Mouse (Mus musculus): ENCODE measurements around the gene Gatad2b. TPM values are rescaled to one million over a fixed set of nuclear protein-coding genes. Genes with fewer than 3 reads are reported as not detected.
"Not testable (repeated sequence)": the region's sequence is repeated elsewhere in the genome, so short reads cannot be mapped to it uniquely, and the experiment has no call there.

Gatad2b gene
- polyA plus RNA-seq, 1 experiment from 2014 or later: 15.2 TPM

- Histone ChIP-seq H3K4me2 (replicated peaks) (no peak overlapping the region), H3K4me1 (peaks cover 15% of the 10 kb centered on the region; the same call in 1 of the 2 replicates), H3K27me3 (no peaks in the 10 kb centered on the region), H3K27ac (replicated peaks) (no peak overlapping the region), H3K36me3 (no peaks in the 10 kb centered on the region), H3K4me3 (no peak overlapping the region), H3K9ac (replicated peaks) (no peak overlapping the region), H3K9me3 (no peaks in the 10 kb centered on the region)
- ATAC-seq (replicated peaks): no peak
Measured at GRCm38 (mm10) chr3:90335517-90335916, 42.5 kb downstream of the Gatad2b start.

DNA sequence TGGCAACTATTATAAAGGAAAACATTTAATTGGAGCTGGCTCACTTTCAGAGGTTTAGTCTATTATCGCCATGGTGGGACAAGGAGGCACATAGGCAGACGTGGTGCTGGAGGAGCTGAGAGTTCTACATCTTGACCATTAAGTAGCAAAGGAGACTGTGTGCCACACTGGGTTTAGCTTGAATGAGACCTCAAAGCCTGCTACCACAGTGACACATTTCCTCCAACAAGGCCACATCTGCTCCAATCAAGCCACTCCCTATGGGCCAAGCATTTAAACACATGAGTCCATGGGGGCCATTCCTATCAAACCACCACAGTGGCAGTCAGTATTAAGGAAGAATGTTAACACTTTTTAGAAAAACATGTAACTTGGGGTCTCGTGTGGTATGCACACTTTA lies 45.2 kb downstream of the Gatad2b start:
- ATAC-seq (replicated peaks): no peak
- Histone ChIP-seq H3K9me3 (no peaks in the 10 kb centered on the region), H3K4me1 (peaks cover 15% of the 10 kb centered on the region; the same call in 1 of the 2 replicates), H3K4me3 (no peak overlapping the region), H3K4me2 (replicated peaks) (no peak overlapping the region), H3K27me3 (no peaks in the 10 kb centered on the region), H3K36me3 (peaks cover 13% of the 10 kb centered on the region), H3K9ac (replicated peaks) (no peak overlapping the region), H3K27ac (replicated peaks) (no peak overlapping the region)
- WGBS: 55% methylated on average over 3 of the region's 3 CpGs

DNA sequence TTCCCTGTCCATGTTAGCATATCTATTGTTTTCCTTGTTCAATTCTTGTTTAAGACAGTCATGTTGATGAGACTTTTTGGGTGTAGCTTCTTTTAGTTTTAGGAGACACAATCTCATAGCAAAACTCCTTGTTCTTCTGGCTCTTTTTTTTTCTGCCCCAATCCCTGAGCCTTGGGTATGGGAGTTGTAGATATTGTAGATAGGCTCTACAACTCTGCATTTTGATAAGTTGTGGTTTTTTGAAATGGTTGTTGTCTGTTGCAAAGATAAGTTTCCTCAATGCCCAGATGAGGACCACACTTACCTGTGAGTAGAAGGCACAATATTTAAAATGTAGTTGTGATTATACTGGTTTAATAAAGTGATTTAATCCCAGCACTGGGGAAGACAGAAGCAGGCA lies 47.2 kb downstream of the Gatad2b start:
- no peak overlapping the region for H3K4me2 ChIP-seq (replicated peaks)
- no peak for ATAC-seq (replicated peaks)

GRCm38 (mm10) chr3:90342853-90343252 lies 49.9 kb downstream of the Gatad2b start:
- not testable (repeated sequence) for H3K27me3 ChIP-seq; H3K4me3 ChIP-seq; H3K4me2 ChIP-seq (replicated peaks); H3K9me3 ChIP-seq; H3K9ac ChIP-seq (replicated peaks); ATAC-seq (replicated peaks); H3K27ac ChIP-seq (replicated peaks)
- WGBS: 56% methylated on average over 2 of the region's 2 CpGs
- peaks cover 11% of the 10 kb centered on the region; the same call in 1 of the 2 replicates for H3K4me1 ChIP-seq
- peaks cover 33% of the 10 kb centered on the region for H3K36me3 ChIP-seq

More for the DNA sequence above, 47.2 kb downstream of the Gatad2b start:
- no peak overlapping the region for H3K4me3 ChIP-seq
- H3K9me3 ChIP-seq: no peaks in the 10 kb centered on the region
- H3K9ac ChIP-seq (replicated peaks): no peak overlapping the region
- no peaks in the 10 kb centered on the region for H3K27me3 ChIP-seq
- no peak overlapping the region for H3K27ac ChIP-seq (replicated peaks)
- H3K4me1 ChIP-seq: peaks cover 15% of the 10 kb centered on the region; the same call in 1 of the 2 replicates
- peaks cover 20% of the 10 kb centered on the region for H3K36me3 ChIP-seq

DNA sequence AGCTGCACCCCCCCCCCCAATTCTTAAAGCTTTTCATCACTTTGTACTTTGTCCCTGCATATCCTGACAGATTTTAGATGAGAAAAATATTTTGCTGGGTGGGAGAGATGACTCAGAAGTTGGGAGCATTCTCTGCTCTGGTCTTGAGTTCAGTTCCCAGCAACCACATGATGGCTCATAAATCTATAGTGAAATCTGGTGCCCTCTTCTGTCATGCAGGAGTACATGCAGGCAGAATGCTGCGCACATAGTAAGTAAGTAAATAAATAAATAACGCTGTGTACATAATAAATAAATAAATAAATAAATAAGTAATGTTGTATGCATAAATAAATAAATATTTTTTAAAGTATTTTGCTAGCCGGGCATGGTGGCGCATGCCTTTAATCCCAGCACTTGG lies 54.9 kb downstream of the Gatad2b start:
- Histone ChIP-seq H3K9me3 (no peaks in the 10 kb centered on the region), H3K4me1 (no peaks in the 10 kb centered on the region), H3K36me3 (peaks cover 58% of the 10 kb centered on the region), H3K9ac (replicated peaks) (no peak overlapping the region), H3K27ac (replicated peaks) (no peak overlapping the region), H3K4me3 (no peak overlapping the region), H3K4me2 (replicated peaks) (no peak overlapping the region), H3K27me3 (no peaks in the 10 kb centered on the region)
- ATAC-seq (replicated peaks): no peak
- WGBS: 97% methylated on average over 4 of the region's 4 CpGs

DNA sequence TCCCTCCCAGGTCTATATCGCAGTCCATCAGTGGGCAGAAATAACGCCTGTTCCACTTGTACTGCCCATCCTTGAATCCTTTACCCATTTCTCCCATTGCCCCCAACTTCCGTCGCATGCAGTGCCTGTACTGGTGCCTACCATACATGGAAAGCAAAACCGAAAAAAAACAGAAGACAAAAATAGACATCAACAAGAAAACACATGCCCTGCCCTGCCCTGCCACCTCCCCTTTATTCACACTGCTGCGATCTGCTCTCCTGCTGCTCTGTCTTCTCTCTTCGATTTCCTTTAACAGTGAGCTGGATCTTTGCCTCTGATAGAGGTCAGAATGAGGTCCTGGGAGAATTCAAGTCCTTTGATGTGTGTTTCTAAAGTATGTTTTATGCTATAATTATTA lies 65.0 kb downstream of the Gatad2b start:
- Histone ChIP-seq H3K27me3 (no peaks in the 10 kb centered on the region), H3K9ac (replicated peaks) (no peak overlapping the region), H3K9me3 (no peaks in the 10 kb centered on the region), H3K36me3 (peaks cover 76% of the 10 kb centered on the region), H3K27ac (replicated peaks) (no peak overlapping the region), H3K4me3 (no peak overlapping the region), H3K4me2 (replicated peaks) (no peak overlapping the region), H3K4me1 (no peaks in the 10 kb centered on the region)
- 92% methylated on average over 7 of the region's 7 CpGs for WGBS
- no peak for ATAC-seq (replicated peaks)

GRCm38 (mm10) chr3:90359230-90359629 lies 66.3 kb downstream of the Gatad2b start:
- no peak overlapping the region for H3K9ac ChIP-seq (replicated peaks)
- H3K27ac ChIP-seq (replicated peaks): no peak overlapping the region
- no peak overlapping the region for H3K4me2 ChIP-seq (replicated peaks)
- 100% methylated on average over 1 of the region's 1 CpGs for WGBS
- H3K9me3 ChIP-seq: no peaks in the 10 kb centered on the region
- no peaks in the 10 kb centered on the region for H3K4me1 ChIP-seq
- ATAC-seq (replicated peaks): no peak
- no peaks in the 10 kb centered on the region for H3K27me3 ChIP-seq
- H3K36me3 ChIP-seq: peaks cover 67% of the 10 kb centered on the region
- no peak overlapping the region for H3K4me3 ChIP-seq

DNA sequence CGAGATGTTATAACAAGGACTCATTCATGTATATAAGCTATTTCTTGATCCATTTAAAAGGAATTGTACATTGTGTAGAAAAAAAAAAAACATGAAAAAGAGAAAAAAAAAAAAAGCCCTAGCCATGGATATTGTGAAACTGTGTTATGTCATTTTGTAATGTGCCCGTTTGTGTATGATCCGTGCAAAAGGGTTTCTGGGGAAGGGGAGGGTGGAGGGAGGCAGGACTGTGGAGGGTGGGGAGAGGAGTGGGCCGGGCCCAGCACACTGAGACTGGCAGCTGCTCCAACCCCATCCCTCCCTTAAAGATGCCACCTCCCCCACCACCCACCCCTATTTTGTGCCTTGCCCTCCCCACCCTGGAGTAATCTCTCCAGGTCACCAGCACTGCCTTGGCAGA lies 68.5 kb downstream of the Gatad2b start:
- H3K4me3 ChIP-seq: no peak overlapping the region
- ATAC-seq (replicated peaks): no peak
- H3K9ac ChIP-seq (replicated peaks): no peak overlapping the region
- peaks cover 46% of the 10 kb centered on the region for H3K36me3 ChIP-seq
- no peaks in the 10 kb centered on the region for H3K27me3 ChIP-seq
- WGBS: 85% methylated on average over 4 of the region's 4 CpGs
- H3K27ac ChIP-seq (replicated peaks): no peak overlapping the region
- H3K4me2 ChIP-seq (replicated peaks): no peak overlapping the region
- H3K9me3 ChIP-seq: no peaks in the 10 kb centered on the region
- H3K4me1 ChIP-seq: no peaks in the 10 kb centered on the region

DNA sequence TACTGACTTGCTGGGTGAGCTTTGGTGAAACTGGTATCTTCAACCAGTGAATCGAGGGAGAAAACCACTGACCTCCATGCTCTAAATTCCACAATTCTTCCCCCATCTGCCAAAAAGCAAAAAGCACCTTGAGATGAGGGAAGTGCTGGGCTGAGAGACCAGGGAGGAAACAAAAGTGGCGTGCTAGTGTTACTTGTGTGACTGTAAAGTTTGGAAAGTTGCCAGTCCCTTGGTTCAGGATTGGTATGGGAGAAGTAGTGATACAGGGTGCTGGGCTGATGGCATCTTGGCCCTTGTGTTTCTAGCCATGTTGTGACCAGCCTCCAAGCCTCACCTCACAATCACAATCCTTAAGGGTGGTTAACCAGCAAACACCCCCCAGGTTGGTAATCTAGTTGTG lies 69.4 kb downstream of the Gatad2b start:
- Histone ChIP-seq H3K27ac (replicated peaks) (no peak overlapping the region), H3K4me3 (no peak overlapping the region), H3K4me1 (no peaks in the 10 kb centered on the region), H3K27me3 (no peaks in the 10 kb centered on the region), H3K36me3 (peaks cover 37% of the 10 kb centered on the region), H3K4me2 (replicated peaks) (no peak overlapping the region), H3K9me3 (no peaks in the 10 kb centered on the region), H3K9ac (replicated peaks) (no peak overlapping the region)
- 75% methylated on average over 2 of the region's 2 CpGs for WGBS
- no peak for ATAC-seq (replicated peaks)

DNA sequence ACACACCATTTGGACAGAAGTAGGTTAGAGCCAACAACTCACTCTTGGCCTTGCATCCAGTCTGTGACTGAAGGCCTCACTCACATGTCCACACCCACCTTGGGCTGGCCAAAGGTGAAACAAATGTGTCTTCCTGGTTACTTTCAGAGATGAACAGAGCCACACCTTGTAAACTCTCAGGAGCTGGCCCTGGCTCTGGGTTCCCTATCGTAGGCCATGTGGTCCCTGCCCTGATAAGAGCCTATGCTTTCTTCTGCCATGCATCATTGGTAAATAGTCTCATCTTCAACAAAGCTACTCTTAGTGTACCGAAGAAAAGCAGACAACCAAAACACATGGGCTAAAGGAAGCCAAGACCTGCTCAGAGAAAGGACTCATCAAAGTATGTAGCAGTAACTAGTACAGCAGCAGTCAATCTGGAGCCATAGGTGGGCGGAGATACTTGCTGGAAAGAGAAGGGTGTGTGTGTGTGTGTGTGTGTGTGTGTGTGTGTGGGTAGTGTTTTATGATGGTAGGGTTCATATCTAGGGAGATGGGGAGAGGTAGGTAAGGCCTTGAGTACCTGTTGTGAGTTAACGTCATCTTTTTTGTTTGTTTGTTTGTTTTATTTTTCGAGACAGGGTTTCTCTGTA lies 74.1 kb downstream of the Gatad2b start:
- 95% methylated on average over 5 of the region's 5 CpGs for WGBS
- Histone ChIP-seq H3K36me3 (0 out of 2 replicates have a peak, but pooled peaks cover 7% of the 10 kb centered on the region), H3K4me1 (no peaks in the 10 kb centered on the region), H3K4me2 (replicated peaks) (no peak overlapping the region), H3K9me3 (no peaks in the 10 kb centered on the region), H3K27me3 (no peaks in the 10 kb centered on the region), H3K27ac (replicated peaks) (no peak overlapping the region), H3K4me3 (no peak overlapping the region), H3K9ac (replicated peaks) (no peak overlapping the region)
- ATAC-seq (replicated peaks): no peak

DNA sequence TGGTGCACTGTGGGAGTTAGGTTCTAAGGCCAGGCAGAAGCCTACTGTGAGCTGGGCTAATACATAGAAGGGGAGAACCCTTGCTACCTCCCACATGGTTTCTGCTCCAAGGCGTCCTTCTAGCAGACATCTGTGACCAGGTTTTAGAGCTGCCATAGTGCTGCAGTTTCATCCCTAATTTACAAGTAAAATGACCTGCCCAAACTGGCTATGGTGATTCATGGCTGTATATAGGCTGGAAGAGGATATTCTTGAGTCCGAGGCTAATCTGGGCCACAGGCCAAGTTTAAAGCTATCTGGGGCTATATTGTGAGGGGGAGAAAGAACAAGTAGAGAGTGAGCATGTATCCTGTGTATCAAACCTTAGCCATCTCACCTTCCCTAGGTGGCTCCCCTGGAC lies 76.1 kb downstream of the Gatad2b start:
- ATAC-seq (replicated peaks): no peak
- H3K4me2 ChIP-seq (replicated peaks): no peak overlapping the region
- 40% methylated on average over 2 of the region's 2 CpGs for WGBS
- no peak overlapping the region for H3K9ac ChIP-seq (replicated peaks)
- no peaks in the 10 kb centered on the region for H3K27me3 ChIP-seq
- no peaks in the 10 kb centered on the region for H3K4me1 ChIP-seq
- no peak overlapping the region for H3K4me3 ChIP-seq
- H3K27ac ChIP-seq (replicated peaks): no peak overlapping the region
- H3K9me3 ChIP-seq: no peaks in the 10 kb centered on the region
- H3K36me3 ChIP-seq: no peaks in the 10 kb centered on the region

GRCm38 (mm10) chr3:90371857-90372256 lies 78.9 kb downstream of the Gatad2b start:
- Histone ChIP-seq H3K36me3 (no peaks in the 10 kb centered on the region), H3K9me3 (no peaks in the 10 kb centered on the region), H3K4me3 (no peak overlapping the region), H3K9ac (replicated peaks) (no peak overlapping the region), H3K4me2 (replicated peaks) (no peak overlapping the region), H3K27me3 (no peaks in the 10 kb centered on the region), H3K27ac (replicated peaks) (no peak overlapping the region), H3K4me1 (no peaks in the 10 kb centered on the region)
- ATAC-seq (replicated peaks): no peak
- WGBS: 79% methylated on average over 7 of the region's 7 CpGs

DNA sequence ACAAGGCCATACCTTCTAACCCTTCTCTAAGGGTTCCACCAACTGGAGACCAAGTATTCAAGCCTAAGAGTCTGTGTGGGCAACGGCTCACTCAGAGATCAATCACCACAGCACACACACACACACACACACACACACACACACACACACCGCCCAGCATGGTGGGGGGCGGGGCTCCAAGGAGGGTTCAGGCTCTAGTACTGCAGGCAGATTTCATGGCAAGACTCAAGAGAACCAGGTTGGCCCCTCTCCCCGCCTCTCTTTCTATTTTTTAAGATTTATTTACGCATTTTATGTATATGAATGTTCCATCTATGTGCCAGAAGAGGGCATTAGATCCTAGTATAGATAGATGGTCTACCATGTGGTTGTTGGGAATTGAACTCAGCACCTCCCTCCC lies 79.8 kb downstream of the Gatad2b start:
- 57% methylated on average over 5 of the region's 5 CpGs for WGBS

More for the DNA sequence above, 79.8 kb downstream of the Gatad2b start:
- H3K9me3 ChIP-seq: no peaks in the 10 kb centered on the region
- H3K4me1 ChIP-seq: no peaks in the 10 kb centered on the region
- no peak overlapping the region for H3K9ac ChIP-seq (replicated peaks)
- H3K4me3 ChIP-seq: no peak overlapping the region
- H3K27ac ChIP-seq (replicated peaks): no peak overlapping the region
- peak; percentile 46 for ATAC-seq (replicated peaks)
- H3K36me3 ChIP-seq: no peaks in the 10 kb centered on the region
- H3K4me2 ChIP-seq (replicated peaks): no peak overlapping the region
- H3K27me3 ChIP-seq: no peaks in the 10 kb centered on the region
